Mouse (Mus musculus) liver, embryonic 11.5 days (tissue): Measurements from ENCODE around the gene Gm20441. TPM values are rescaled to one million over a fixed set of nuclear protein-coding genes. Genes with fewer than 3 reads are reported as not detected.
"Not testable (repeated sequence)": the region's sequence is repeated elsewhere in the genome, so short reads cannot be mapped to it uniquely, and the experiment has no call there.

Experiments used
- ATAC-seq: fragments of 200-750 bp; cut with Nextera tagmentation; replicated peaks from 2 replicates; pipeline ENCODE4 v1.8.0; 2017; ENCODE audit warnings: moderate number of reproducible peaks, mild to moderate bottlenecking, moderate TSS enrichment, moderate library complexity; ENCODE audit not compliant: low FRiP score
- DNase-seq: peaks from one replicate; pipeline ENCODE4 v3.0.0-alpha.2; 2017; ENCODE audit warnings: low spot score
- H3K27ac ChIP-seq: fragments of 300-500 bp; sonication (generic); 2 replicates; pipeline ENCODE4 v1.5.1; 2014; ENCODE audit warnings: mild to moderate bottlenecking, low read depth, low read length, control low read depth
- H3K27me3 ChIP-seq: fragments of 300-500 bp; sonication (generic); replicated peaks from 2 replicates; pipeline ENCODE4 v1.6.1; 2014; ENCODE audit warnings: low read length, mixed read lengths; ENCODE audit not compliant: control insufficient read depth, insufficient read depth
- H3K36me3 ChIP-seq: fragments of 300-500 bp; sonication (generic); 2 replicates; pipeline ENCODE4 v1.6.1; 2014; ENCODE audit warnings: mild to moderate bottlenecking, low read length, moderate library complexity, mixed read lengths; ENCODE audit not compliant: control insufficient read depth, insufficient read depth
- H3K4me1 ChIP-seq: fragments of 300-500 bp; sonication (generic); replicated peaks from 2 replicates; pipeline ENCODE4 v1.6.1; 2014; ENCODE audit warnings: low read length, mixed read lengths; ENCODE audit not compliant: control insufficient read depth, insufficient read depth
- H3K4me2 ChIP-seq: fragments of 300-500 bp; sonication (generic); 2 replicates; pipeline ENCODE4 v1.6.1; 2014; ENCODE audit warnings: mild to moderate bottlenecking, control low read depth, moderate library complexity
- H3K4me3 ChIP-seq: fragments of 300-500 bp; sonication (generic); 2 replicates; pipeline ENCODE4 v1.5.1; 2014; ENCODE audit warnings: low read depth, low read length, control low read depth
- H3K9ac ChIP-seq: fragments of 300-500 bp; sonication (generic); 2 replicates; pipeline ENCODE4 v1.6.1; 2014; ENCODE audit warnings: low read depth, low read length, control low read depth
- H3K9me3 ChIP-seq: fragments of 300-500 bp; sonication (generic); 2 replicates; pipeline ENCODE4 v1.6.1; 2016; ENCODE audit warnings: low read length, inconsistent platforms, mixed read lengths; ENCODE audit not compliant: control insufficient read depth
- WGBS: fragments of 180-500 bp; shearing (Covaris S2); extraction: QIAGEN DNeasy Blood & Tissue Kit; methylation state at CpG from one replicate; pipeline ENCODE4 v1.1.7; 2014; 5-methylcytosine and 5-hydroxymethylcytosine counted together
- polyA plus RNA-seq: library from polyadenylated mRNA; unstranded; fragments of >200 nt; fragmentation: Nextera tagmentation; extraction: Ambion mirVana; gene quantifications from 2 replicates; pipeline ENCODE4 v1.2.1, GENCODE M21; 2014

Gene Gm20441
- polyA plus RNA-seq, 1 experiment from 2014 or later: not detected

GRCm38 (mm10) chr10:75774102-75774501 lies 6.7 kb downstream of the Gm20441 start:
- Histone ChIP-seq H3K9ac (no peak overlapping the region), H3K27ac (no peak overlapping the region), H3K4me2 (no peak overlapping the region; the same call in 1 of the 2 replicates), H3K36me3 (no peaks in the 10 kb centered on the region), H3K27me3 (peaks cover 6% of the 10 kb centered on the region), H3K9me3 (no peaks in the 10 kb centered on the region), H3K4me1 (peaks cover 3% of the 10 kb centered on the region), H3K4me3 (no peak overlapping the region)
- no peak for ATAC-seq
- 83% methylated on average over 5 of the region's 5 CpGs for WGBS
- DNase-seq: no peak

GRCm38 (mm10) chr10:75772795-75773664 lies 7.7 kb downstream of the Gm20441 start, which contains the start of gene Ddt:
Ddt (minus strand) TSS chr10:75773414.
- peak; percentile 85 for DNase-seq
- peak within 1 kb of the TSS; percentile 100 for H3K4me2 ChIP-seq
- under 1% methylated on average over 43 of the region's 47 CpGs for WGBS
- H3K9ac ChIP-seq: peak within 1 kb of the TSS; percentile 70
- peak within 1 kb of the TSS; percentile 65; the same call in 1 of the 2 replicates for H3K27ac ChIP-seq
- ATAC-seq: peak; percentile 91
- no peaks in the 10 kb centered on the region for H3K9me3 ChIP-seq
- H3K4me1 ChIP-seq: peaks cover 3% of the 10 kb centered on the region
- H3K27me3 ChIP-seq: peaks cover 3% of the 10 kb centered on the region; the same call in 1 of the 2 replicates
- peak within 1 kb of the TSS; percentile 64 for H3K4me3 ChIP-seq
- H3K36me3 ChIP-seq: no peaks in the 10 kb centered on the region

GRCm38 (mm10) chr10:75767756-75768155 lies 13.0 kb downstream of the Gm20441 start:
- not testable (repeated sequence) for H3K9me3 ChIP-seq, H3K36me3 ChIP-seq, H3K27ac ChIP-seq, ATAC-seq, DNase-seq, H3K4me1 ChIP-seq, H3K4me3 ChIP-seq, H3K4me2 ChIP-seq, H3K27me3 ChIP-seq, H3K9ac ChIP-seq
- 32% methylated on average over 5 of the region's 5 CpGs for WGBS

- ATAC-seq: no peak
- DNase-seq: no peak
- no peak overlapping the region for H3K4me2 ChIP-seq
- no peak overlapping the region for H3K27ac ChIP-seq
- no peaks in the 10 kb centered on the region for H3K9me3 ChIP-seq
- H3K4me3 ChIP-seq: no peak overlapping the region
- H3K36me3 ChIP-seq: no peaks in the 10 kb centered on the region
- peaks cover 3% of the 10 kb centered on the region for H3K4me1 ChIP-seq
- no peaks in the 10 kb centered on the region for H3K27me3 ChIP-seq
- 76% methylated on average over 6 of the region's 6 CpGs for WGBS
- no peak overlapping the region for H3K9ac ChIP-seq
Measured at GRCm38 (mm10) chr10:75766856-75767255, 13.9 kb downstream of the Gm20441 start.

- Histone ChIP-seq H3K4me2 (peak overlapping the region; percentile 87), H3K27ac (peak overlapping the region; percentile 91), H3K4me1 (peaks cover 3% of the 10 kb centered on the region; the same call in 1 of the 2 replicates), H3K9me3 (no peaks in the 10 kb centered on the region), H3K4me3 (peak overlapping the region; percentile 79), H3K36me3 (peaks cover 10% of the 10 kb centered on the region; the same call in 1 of the 2 replicates), H3K9ac (peak overlapping the region; percentile 62), H3K27me3 (no peaks in the 10 kb centered on the region)
- DNase-seq (peak; percentile 83), ATAC-seq (peak; percentile 60)
- WGBS: 1% methylated on average over 27 of the region's 27 CpGs
Measured at GRCm38 (mm10) chr10:75764519-75765473, 16.0 kb downstream of the Gm20441 start.

GRCm38 (mm10) chr10:75763682-75764518 lies 16.9 kb downstream of the Gm20441 start, which contains the start of gene Cabin1:
Cabin1 (minus strand) TSS chr10:75764341.
- H3K27me3 ChIP-seq: no peaks in the 10 kb centered on the region
- peak within 1 kb of the TSS; percentile 62 for H3K9ac ChIP-seq
- H3K4me3 ChIP-seq: peak within 1 kb of the TSS; percentile 79
- peak within 1 kb of the TSS; percentile 87 for H3K4me2 ChIP-seq
- peaks cover 3% of the 10 kb centered on the region; the same call in 1 of the 2 replicates for H3K4me1 ChIP-seq
- H3K9me3 ChIP-seq: no peaks in the 10 kb centered on the region
- H3K36me3 ChIP-seq: peaks cover 14% of the 10 kb centered on the region; the same call in 1 of the 2 replicates
- WGBS: under 1% methylated on average over 60 of the region's 61 CpGs
- peak within 1 kb of the TSS; percentile 91 for H3K27ac ChIP-seq
- DNase-seq (peak; percentile 97), ATAC-seq (peak; percentile 95)

GRCm38 (mm10) chr10:75762413-75762812 lies 18.3 kb downstream of the Gm20441 start:
- ATAC-seq (peak; percentile 60), DNase-seq (no peak)
- Histone ChIP-seq H3K27me3 (no peaks in the 10 kb centered on the region), H3K27ac (peak overlapping the region; percentile 85), H3K36me3 (peaks cover 14% of the 10 kb centered on the region; the same call in 1 of the 2 replicates), H3K4me2 (peak overlapping the region; percentile 87), H3K4me1 (peaks cover 3% of the 10 kb centered on the region; the same call in 1 of the 2 replicates), H3K9ac (peak overlapping the region; percentile 43; the same call in 1 of the 2 replicates), H3K4me3 (peak overlapping the region; percentile 33), H3K9me3 (no peaks in the 10 kb centered on the region)
- WGBS: 75% methylated on average over 3 of the region's 3 CpGs
